Mouse (Mus musculus) midbrain, embryonic 14.5 days (tissue): ENCODE data around the gene Smg1. TPM values are rescaled to one million over a fixed set of nuclear protein-coding genes. Genes with fewer than 3 reads are reported as not detected.

Experiments used
- ATAC-seq: fragments of 200-750 bp; cut with Nextera tagmentation; 2 replicates; pipeline ENCODE4 v1.8.0; 2017; ENCODE audit warnings: moderate number of reproducible peaks, moderate library complexity; ENCODE audit not compliant: low FRiP score, low TSS enrichment
- DNase-seq: peaks from one replicate; pipeline ENCODE4 v3.0.0-alpha.2; 2015
- H3K27ac ChIP-seq: fragments of 300-500 bp; sonication (generic); replicated peaks from 2 replicates; pipeline ENCODE4 v1.5.1; 2014; ENCODE audit warnings: mild to moderate bottlenecking, low read depth, low read length, moderate library complexity
- H3K27me3 ChIP-seq: fragments of 300-500 bp; sonication (generic); 2 replicates; pipeline ENCODE4 v1.6.1; 2014; ENCODE audit warnings: low read length, control low read depth, mixed read lengths; ENCODE audit not compliant: control insufficient read depth, insufficient read depth
- H3K36me3 ChIP-seq: fragments of 300-500 bp; sonication (generic); 2 replicates; pipeline ENCODE4 v1.6.1; 2014; ENCODE audit warnings: low read length, control low read depth; ENCODE audit not compliant: control insufficient read depth, insufficient read depth
- H3K4me1 ChIP-seq: fragments of 300-500 bp; sonication (generic); 2 replicates; pipeline ENCODE4 v1.6.1; 2014; ENCODE audit warnings: mild to moderate bottlenecking, antibody characterized with exemption, low read length, control low read depth; ENCODE audit not compliant: control insufficient read depth, insufficient read depth
- H3K4me2 ChIP-seq: fragments of 300-500 bp; sonication (generic); 2 replicates; pipeline ENCODE4 v1.6.1; 2014; ENCODE audit warnings: mild to moderate bottlenecking, low read length, moderate library complexity
- H3K4me3 ChIP-seq: fragments of 300-500 bp; sonication (generic); replicated peaks from 2 replicates; pipeline ENCODE4 v1.5.1; 2014; ENCODE audit warnings: low read depth, low read length
- H3K9ac ChIP-seq: fragments of 300-500 bp; sonication (generic); replicated peaks from 2 replicates; pipeline ENCODE4 v1.6.1; 2014; ENCODE audit warnings: mild to moderate bottlenecking, low read length, moderate library complexity
- H3K9me3 ChIP-seq: fragments of 300-500 bp; sonication (generic); 2 replicates; pipeline ENCODE4 v1.6.1; 2016; ENCODE audit warnings: low read length, control low read depth, mixed read lengths; ENCODE audit not compliant: control insufficient read depth
- WGBS: fragments of 180-500 bp; shearing (Covaris S2); extraction: QIAGEN DNeasy Blood & Tissue Kit; methylation state at CpG from one replicate; pipeline ENCODE4 v1.1.7; 2014; 5-methylcytosine and 5-hydroxymethylcytosine counted together
- polyA plus RNA-seq: library from polyadenylated mRNA; unstranded; fragments of >200 nt; fragmentation: Nextera tagmentation; extraction: Ambion mirVana; gene quantifications from 2 replicates; pipeline ENCODE4 v1.2.1, GENCODE M21; 2014

Smg1 gene
- polyA plus RNA-seq, 1 experiment from 2014 or later: 31.7 TPM

GRCm38 (mm10) chr7:118115877-118116568, 127.4 kb downstream of the Smg1 start, which contains the start of gene Rps15a:
TSS of gene Rps15a (minus strand) at chr7:118116188.
- Histone ChIP-seq H3K36me3 (peaks cover 69% of the 10 kb centered on the region), H3K4me1 (peaks cover 38% of the 10 kb centered on the region), H3K27me3 (no peaks in the 10 kb centered on the region), H3K9me3 (no peaks in the 10 kb centered on the region), H3K4me3 (peak within 1 kb of the TSS; percentile 97), H3K4me2 (peak within 1 kb of the TSS; percentile 98), H3K27ac (peak within 1 kb of the TSS; percentile 91), H3K9ac (peak within 1 kb of the TSS; percentile 97)
- DNase-seq (peak; percentile 98), ATAC-seq (peak; percentile 86)
- under 1% methylated on average over 40 of the region's 40 CpGs for WGBS

DNA sequence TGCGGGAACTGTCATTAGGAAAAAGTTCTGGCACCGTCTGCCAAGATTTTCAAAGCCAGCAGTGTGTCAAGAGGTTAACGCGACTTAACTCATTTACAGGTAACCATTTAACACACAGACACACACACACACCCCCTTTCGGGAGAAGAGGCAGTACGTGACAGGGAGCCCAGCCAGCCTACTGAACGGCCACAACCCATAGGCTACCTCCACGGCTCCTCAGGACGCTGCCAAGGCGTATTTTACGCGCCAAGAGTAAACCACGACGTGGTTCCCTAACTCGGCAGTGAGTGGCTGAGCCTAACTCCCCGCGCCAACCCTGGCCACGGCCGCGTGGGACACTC, 128.0 kb downstream of the Smg1 start:
- Histone ChIP-seq H3K27me3 (no peaks in the 10 kb centered on the region), H3K9ac (peak overlapping the region; percentile 97), H3K4me3 (peak overlapping the region; percentile 97), H3K27ac (peak overlapping the region; percentile 91), H3K9me3 (no peaks in the 10 kb centered on the region), H3K36me3 (peaks cover 69% of the 10 kb centered on the region), H3K4me2 (peak overlapping the region; percentile 98), H3K4me1 (peaks cover 42% of the 10 kb centered on the region)
- no peak for DNase-seq
- WGBS: under 1% methylated on average over 20 of the region's 20 CpGs
- ATAC-seq: peak; percentile 60

- no peaks in the 10 kb centered on the region for H3K9me3 ChIP-seq
- WGBS: 82% methylated on average over 5 of the region's 5 CpGs
- H3K27me3 ChIP-seq: no peaks in the 10 kb centered on the region
- DNase-seq: no peak
- H3K9ac ChIP-seq: no peak overlapping the region
- ATAC-seq: no peak
- peak overlapping the region; percentile 97 for H3K4me3 ChIP-seq
- peak overlapping the region; percentile 98 for H3K4me2 ChIP-seq
- H3K36me3 ChIP-seq: peaks cover 70% of the 10 kb centered on the region
- peaks cover 42% of the 10 kb centered on the region for H3K4me1 ChIP-seq
- no peak overlapping the region for H3K27ac ChIP-seq
Measured at GRCm38 (mm10) chr7:118113541-118114297, 129.8 kb downstream of the Smg1 start.

DNA sequence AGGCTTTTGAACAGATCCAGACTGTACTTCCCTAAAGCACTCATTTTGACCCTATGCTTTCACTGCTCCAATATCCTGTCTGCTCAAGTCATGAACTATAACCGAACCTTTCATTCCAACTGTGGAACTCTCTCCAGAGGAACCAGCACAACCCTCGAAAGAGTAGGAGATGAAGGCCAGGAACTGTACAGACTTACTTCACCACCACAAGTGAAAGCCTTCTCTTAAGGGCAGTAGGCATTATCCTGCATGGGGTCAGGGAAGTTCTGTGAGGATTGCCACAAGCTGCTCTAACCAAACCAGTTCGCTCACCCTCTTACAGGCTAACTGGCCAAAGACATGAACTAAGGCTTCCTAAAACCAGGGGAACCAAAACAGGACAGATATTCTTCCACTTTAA, 132.3 kb downstream of the Smg1 start:
- WGBS: 88% methylated on average over 3 of the region's 3 CpGs
- Histone ChIP-seq H3K27me3 (no peaks in the 10 kb centered on the region), H3K9ac (no peak overlapping the region; the same call in 1 of the 2 replicates)

DNA sequence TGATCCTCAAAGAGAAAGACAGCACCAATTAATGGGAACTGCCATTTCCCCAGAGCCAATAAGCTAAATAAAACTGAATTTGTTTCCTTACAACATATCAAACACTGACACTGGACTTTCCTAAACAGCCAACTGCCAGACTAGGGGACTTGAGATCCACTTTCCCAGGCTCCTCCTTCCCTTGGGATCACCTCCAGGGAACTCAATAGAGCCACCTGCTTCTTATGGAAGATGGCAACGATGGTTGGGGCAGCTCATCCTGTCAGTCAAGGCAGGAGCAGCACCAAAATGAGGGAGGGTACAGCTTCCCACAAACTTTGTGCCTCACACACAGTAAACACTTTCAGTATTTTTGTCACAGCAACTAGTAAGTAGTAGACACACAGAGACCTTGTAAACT, 135.8 kb downstream of the Smg1 start:
- DNase-seq (no peak), ATAC-seq (no peak)
- H3K27ac ChIP-seq: no peak overlapping the region
- H3K27me3 ChIP-seq: no peaks in the 10 kb centered on the region
- H3K9ac ChIP-seq: no peak overlapping the region
- peaks cover 86% of the 10 kb centered on the region for H3K36me3 ChIP-seq
- 43% methylated on average over 1 of the region's 1 CpGs for WGBS
- no peak overlapping the region for H3K4me2 ChIP-seq
- H3K9me3 ChIP-seq: no peaks in the 10 kb centered on the region
- no peak overlapping the region for H3K4me3 ChIP-seq
- H3K4me1 ChIP-seq: peaks cover 20% of the 10 kb centered on the region

More for the DNA sequence above, 132.3 kb downstream of the Smg1 start:
- Histone ChIP-seq H3K27ac (no peak overlapping the region), H3K9me3 (no peaks in the 10 kb centered on the region), H3K4me2 (peak overlapping the region; percentile 14), H3K36me3 (peaks cover 84% of the 10 kb centered on the region), H3K4me1 (peaks cover 42% of the 10 kb centered on the region), H3K4me3 (no peak overlapping the region)
- no peak for ATAC-seq
- DNase-seq: no peak

DNA sequence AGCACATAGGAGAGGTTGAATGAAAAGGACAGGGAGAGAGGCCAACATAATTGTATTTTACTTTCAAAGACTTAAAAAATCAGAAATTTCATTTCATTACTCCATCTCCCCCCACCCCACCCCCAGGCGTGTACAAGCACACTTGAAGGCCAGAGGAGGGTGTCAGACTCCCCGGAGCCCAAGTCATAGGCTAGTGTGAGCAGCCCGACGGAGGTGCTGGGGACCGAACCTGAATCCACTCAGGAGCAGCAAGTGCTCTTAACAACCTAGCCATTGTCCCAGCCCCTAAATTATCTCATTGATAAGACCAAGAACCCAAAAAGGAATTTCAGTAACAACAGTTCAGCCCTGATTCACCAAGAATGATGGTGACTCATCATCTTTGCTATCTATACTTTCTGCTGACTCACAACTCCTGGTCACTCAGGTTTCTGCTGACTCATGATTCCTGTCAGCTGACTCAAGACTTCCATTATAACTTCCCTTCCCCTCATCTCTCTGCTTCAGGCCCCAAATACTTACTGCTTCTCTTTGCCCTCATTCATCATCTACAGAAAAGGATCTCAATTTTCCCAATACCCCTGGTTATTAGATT, 138.9 kb downstream of the Smg1 start:
- ATAC-seq (no peak), DNase-seq (peak; percentile 34)
- Histone ChIP-seq H3K27ac (no peak overlapping the region), H3K4me2 (no peak overlapping the region), H3K27me3 (no peaks in the 10 kb centered on the region), H3K36me3 (peaks cover 55% of the 10 kb centered on the region), H3K9me3 (no peaks in the 10 kb centered on the region), H3K4me3 (no peak overlapping the region), H3K4me1 (no peaks in the 10 kb centered on the region), H3K9ac (no peak overlapping the region)
- WGBS: 76% methylated on average over 5 of the region's 5 CpGs

DNA sequence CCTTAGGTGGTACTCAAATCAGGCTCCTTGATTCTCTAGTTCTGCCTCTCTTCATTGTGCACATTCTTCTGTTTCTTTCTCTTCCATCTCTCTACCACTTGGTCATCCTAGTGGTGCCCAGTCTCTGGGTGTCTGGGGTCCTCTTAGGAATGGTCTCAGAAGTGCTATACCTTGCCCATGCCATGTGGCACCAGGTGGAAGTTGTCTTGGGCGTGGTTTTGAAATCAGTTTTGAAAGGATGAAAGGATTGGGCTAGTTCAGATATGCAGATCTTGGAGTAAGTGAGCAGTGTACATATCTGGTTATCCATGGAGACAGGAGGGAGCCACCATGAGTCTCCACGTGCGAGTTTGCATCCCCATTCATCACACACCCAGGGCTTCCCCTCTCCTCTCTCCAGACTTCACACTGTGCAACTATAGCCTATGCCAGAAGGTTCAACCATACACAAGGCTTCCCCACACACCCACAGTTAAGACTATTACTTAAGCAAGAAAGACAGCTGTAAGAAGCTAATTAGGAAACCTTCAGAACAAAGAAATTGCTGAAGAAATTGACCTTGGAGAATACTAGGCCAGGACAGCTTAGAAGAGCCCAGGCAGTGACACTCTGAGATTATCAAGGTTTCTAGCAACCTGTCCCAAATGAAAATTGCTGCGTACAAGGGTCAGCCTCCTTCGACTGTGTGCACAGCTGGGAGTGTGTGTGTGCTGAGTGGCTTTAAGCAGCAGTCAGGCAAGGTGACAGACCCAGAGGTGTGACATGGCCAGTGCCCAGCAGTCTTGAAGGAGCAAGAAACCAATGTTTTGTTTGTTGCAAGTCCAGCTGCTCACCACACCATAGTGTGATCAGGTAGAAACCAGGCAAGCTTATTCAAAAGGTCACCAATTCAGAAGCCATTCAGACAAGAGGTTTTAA, 139.7 kb downstream of the Smg1 start:
- no peaks in the 10 kb centered on the region for H3K9me3 ChIP-seq
- no peak for DNase-seq
- no peak overlapping the region for H3K4me3 ChIP-seq
- H3K27ac ChIP-seq: no peak overlapping the region
- 48% methylated on average over 5 of the region's 5 CpGs for WGBS
- no peak overlapping the region for H3K4me2 ChIP-seq
- ATAC-seq: no peak
- no peak overlapping the region for H3K9ac ChIP-seq
- peaks cover 46% of the 10 kb centered on the region for H3K36me3 ChIP-seq
- H3K4me1 ChIP-seq: no peaks in the 10 kb centered on the region
- H3K27me3 ChIP-seq: no peaks in the 10 kb centered on the region
